ENCODE assay signal across 27 mouse cellular contexts in the genomic region with DNA sequence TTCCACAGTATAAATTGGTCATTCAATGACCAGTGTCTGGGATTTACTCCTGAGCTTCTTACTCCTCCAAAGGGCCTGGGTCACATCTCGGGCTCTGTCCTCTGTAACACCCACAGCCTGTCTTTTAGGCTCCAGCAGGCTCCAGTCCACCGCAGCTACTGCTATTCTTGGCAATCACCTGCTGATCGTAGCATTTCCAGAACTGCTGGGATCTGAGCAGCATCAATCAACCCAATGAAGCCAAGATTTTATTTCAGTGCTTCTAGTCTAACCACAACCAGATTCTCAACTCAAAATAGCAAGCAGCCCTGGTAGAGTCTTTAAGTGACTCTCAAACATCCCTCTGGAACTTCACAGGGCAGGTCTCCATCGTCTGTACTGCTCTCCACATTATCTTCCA. TPM values are rescaled to one million over a fixed set of nuclear protein-coding genes. Genes with fewer than 3 reads are reported as not detected.
DNase-seq lines count a peak whose midpoint lies in the region; ATAC-seq and TF ChIP-seq lines count a peak whose summit lies in the region.
"Had no signal": no experiment of that assay in that cellular context is flagged by ENCODE, and none has a peak within 500 bp of the region (broad histone marks: within the 10 kb centered on the region; RNA-seq: fewer than 3 reads in every experiment).

No protein-coding gene starts in this region.

- peak; percentile 6 for DNase-seq in kidney, postnatal 0 days (ENCODE audit: low spot score)
- no peak for DNase-seq in kidney, postnatal 4 days
- DNase-seq in brain, adult 2 months (ENCODE audit: low read depth, low spot score), result peak; percentile 16
- DNase-seq in limb, embryonic 14.5 days (ENCODE audit: low spot score), result peak; percentile 51
- peak; percentile 9 for DNase-seq in telencephalon, adult 2 months (ENCODE audit: low read depth, low spot score)
- DNase-seq: adrenal gland, adult 2 months; adrenal gland, postnatal 25 days; cerebellum, adult 2 months; cerebellum, adult 9-11 months; cerebellum, postnatal 36 days; embryo, embryonic 11 days; gastrocnemius, postnatal 14 days; heart, adult 11 months had no signal

- no peak overlapping the region for H3K4me3 ChIP-seq in kidney, postnatal 0 days (replicated peaks; ENCODE audit: low read depth, low read length)
- H3K4me3 ChIP-seq in limb, embryonic 14.5 days (replicated peaks; ENCODE audit: low read length), result no peak overlapping the region
- no peak overlapping the region for H3K4me3 ChIP-seq in neural tube, embryonic 15.5 days (replicated peaks)
- H3K4me3 ChIP-seq: embryonic facial prominence, embryonic 15.5 days; erythroblast, embryonic 14.5 days; forebrain, embryonic 12.5 days; forebrain, embryonic 15.5 days; hindbrain, embryonic 12.5 days; hindbrain, embryonic 15.5 days had no signal

- no peaks in the 10 kb centered on the region for H3K4me1 ChIP-seq in kidney, postnatal 0 days (replicated peaks; ENCODE audit: insufficient read depth, low read length)
- H3K4me1 ChIP-seq in limb, embryonic 14.5 days (ENCODE audit: control insufficient read depth, insufficient read depth, low read length), result peaks cover 8% of the 10 kb centered on the region
- peaks cover 6% of the 10 kb centered on the region; the same call in 1 of the 2 replicates for H3K4me1 ChIP-seq in neural tube, embryonic 15.5 days
- H3K4me1 ChIP-seq: forebrain, embryonic 12.5 days; forebrain, embryonic 15.5 days; hindbrain, embryonic 12.5 days; hindbrain, embryonic 15.5 days had no signal

- H3K4me2 ChIP-seq in kidney, postnatal 0 days (ENCODE audit: low read length), result no peak overlapping the region
- H3K4me2 ChIP-seq in limb, embryonic 14.5 days (replicated peaks; ENCODE audit: low read depth, low read length, severe bottlenecking), result no peak overlapping the region
- H3K4me2 ChIP-seq in neural tube, embryonic 15.5 days, result no peak overlapping the region
- H3K4me2 ChIP-seq: embryonic facial prominence, embryonic 15.5 days; forebrain, embryonic 12.5 days; forebrain, embryonic 15.5 days; heart, embryonic 11.5 days; hindbrain, embryonic 12.5 days; hindbrain, embryonic 15.5 days had no signal

- H3K9ac ChIP-seq in kidney, postnatal 0 days (ENCODE audit: low read depth, low read length), result no peak overlapping the region
- no peak overlapping the region for H3K9ac ChIP-seq in limb, embryonic 14.5 days (ENCODE audit: low read depth, low read length, severe bottlenecking)
- H3K9ac ChIP-seq in neural tube, embryonic 15.5 days (replicated peaks), result no peak overlapping the region
- H3K9ac ChIP-seq: embryonic facial prominence, embryonic 15.5 days; forebrain, embryonic 12.5 days; forebrain, embryonic 15.5 days; hindbrain, embryonic 12.5 days; hindbrain, embryonic 15.5 days had no signal

- H3K27me3 ChIP-seq in kidney, postnatal 0 days (ENCODE audit: insufficient read depth, low read length), result no peaks in the 10 kb centered on the region
- no peaks in the 10 kb centered on the region for H3K27me3 ChIP-seq in limb, embryonic 14.5 days (ENCODE audit: control insufficient read depth, insufficient read depth, low read length)
- H3K27me3 ChIP-seq in neural tube, embryonic 15.5 days (replicated peaks), result no peaks in the 10 kb centered on the region
- H3K27me3 ChIP-seq: embryonic facial prominence, embryonic 15.5 days; forebrain, embryonic 15.5 days; hindbrain, embryonic 12.5 days; hindbrain, embryonic 15.5 days had no signal

- no peak for ATAC-seq in kidney, postnatal 0 days (replicated peaks; ENCODE audit: low FRiP score, low read depth)
- ATAC-seq in limb, embryonic 14.5 days (ENCODE audit: low FRiP score, low read depth), result peak; percentile 41; the same call in 1 of the 2 replicates
- ATAC-seq in neural tube, embryonic 15.5 days (ENCODE audit: low FRiP score), result no peak
- ATAC-seq: CD4-positive, CD25-positive, alpha-beta regulatory T cell, adult 4 months; forebrain, embryonic 15.5 days had no signal

- no peaks in the 10 kb centered on the region for H3K9me3 ChIP-seq in kidney, postnatal 0 days (replicated peaks; ENCODE audit: low read length)
- H3K9me3 ChIP-seq in limb, embryonic 14.5 days (ENCODE audit: control insufficient read depth, low read length), result no peaks in the 10 kb centered on the region
- no peaks in the 10 kb centered on the region for H3K9me3 ChIP-seq in neural tube, embryonic 15.5 days (replicated peaks)
- H3K9me3 ChIP-seq: embryonic facial prominence, embryonic 15.5 days; forebrain, embryonic 12.5 days; forebrain, embryonic 15.5 days; hindbrain, embryonic 12.5 days; hindbrain, embryonic 15.5 days had no signal

- no peak for TF ChIP-seq POLR2A in limb, embryonic 14.5 days (IDR thresholded peaks at IDR 0.05; ENCODE audit: borderline replicate concordance, extremely low read depth, insufficient read depth, insufficient read length)

- 44% methylated on average over 4 of the region's 4 CpGs for WGBS in kidney, postnatal 0 days
- WGBS in limb, embryonic 14.5 days, result 31% methylated on average over 4 of the region's 4 CpGs
- 60% methylated on average over 4 of the region's 4 CpGs for WGBS in neural tube, embryonic 15.5 days

- no peak overlapping the region for H3K27ac ChIP-seq in kidney, postnatal 0 days
- H3K27ac ChIP-seq in limb, embryonic 14.5 days (replicated peaks; ENCODE audit: low read depth, low read length), result 0 out of 2 replicates have a peak overlapping the region, but pooled peaks have one; percentile 9
- H3K27ac ChIP-seq in neural tube, embryonic 15.5 days (replicated peaks), result no peak overlapping the region
- H3K27ac ChIP-seq: embryonic facial prominence, embryonic 15.5 days; forebrain, embryonic 12.5 days; forebrain, embryonic 15.5 days; hindbrain, embryonic 12.5 days; hindbrain, embryonic 15.5 days had no signal

- no peak for TF ChIP-seq CTCF in kidney, postnatal 0 days (IDR thresholded peaks at IDR 0.05; ENCODE audit: low read depth)

- H3K36me3 ChIP-seq in kidney, postnatal 0 days (ENCODE audit: insufficient read depth, low read length), result no peaks in the 10 kb centered on the region
- no peaks in the 10 kb centered on the region for H3K36me3 ChIP-seq in limb, embryonic 14.5 days (ENCODE audit: control insufficient read depth, insufficient read depth, low read length)
- H3K36me3 ChIP-seq in neural tube, embryonic 15.5 days, result no peaks in the 10 kb centered on the region
- H3K36me3 ChIP-seq: embryonic facial prominence, embryonic 15.5 days; forebrain, embryonic 12.5 days; forebrain, embryonic 15.5 days; hindbrain, embryonic 12.5 days; hindbrain, embryonic 15.5 days had no signal

RNA-seq across cellular contexts. Expression of a gene that starts 3.3 kb away (rescaled TPM):
- not detected in 2 replicates for polyA plus RNA-seq in kidney, postnatal 0 days (2015; fragmentation: Nextera tagmentation; extraction: Ambion mirVana)
- 0.06 TPM in 1 of 2 replicates, not detected in the other for polyA plus RNA-seq in limb, embryonic 14.5 days (2012; rRNA removed)
- polyA plus RNA-seq in limb, embryonic 14.5 days (2014; fragmentation: Nextera tagmentation; extraction: Ambion mirVana), result 0.18 TPM in 1 of 2 replicates, not detected in the other
- 0.10 TPM in 1 of 2 replicates, not detected in the other for polyA plus RNA-seq in neural tube, embryonic 15.5 days (2015; fragmentation: Nextera tagmentation; extraction: Ambion mirVana)
- polyA plus RNA-seq: adrenal gland, adult 2 months; C2C12; CD4-positive, CD25-positive, alpha-beta regulatory T cell, adult 4 months; cerebellum, adult 2 months; embryonic facial prominence, embryonic 11.5 days; heart, embryonic 14.5 days; heart, postnatal 0 days; hindbrain, embryonic 15.5 days had no signal

RNA-seq across cellular contexts. Expression of a gene that starts 33.4 kb away (rescaled TPM):
- polyA plus RNA-seq in kidney, postnatal 0 days (2015; fragmentation: Nextera tagmentation; extraction: Ambion mirVana), result not detected in 2 replicates
- polyA plus RNA-seq in limb, embryonic 14.5 days (2012; rRNA removed), result not detected in 2 replicates
- polyA plus RNA-seq in limb, embryonic 14.5 days (2014; fragmentation: Nextera tagmentation; extraction: Ambion mirVana), result not detected in 2 replicates
- 0.14 TPM in 1 of 2 replicates, not detected in the other for polyA plus RNA-seq in neural tube, embryonic 15.5 days (2015; fragmentation: Nextera tagmentation; extraction: Ambion mirVana)
- polyA plus RNA-seq: adrenal gland, adult 2 months; C2C12; CD4-positive, CD25-positive, alpha-beta regulatory T cell, adult 4 months; cerebellum, adult 2 months; embryonic facial prominence, embryonic 11.5 days; embryonic facial prominence, embryonic 15.5 days; erythroblast, embryonic 14.5 days; forebrain, embryonic 12.5 days; heart, embryonic 11.5 days; heart, embryonic 14.5 days; heart, postnatal 0 days; hindbrain, embryonic 12.5 days; hindbrain, embryonic 15.5 days; intestine, embryonic 14.5 days had no signal

Comparison
In these comparisons a context has a peak if more than half of its experiments do, and no peak if none do; other contexts are left out.
1. DNase-seq: peak in kidney, postnatal 0 days (single experiment), brain, adult 2 months (single experiment), limb, embryonic 14.5 days (single experiment) and telencephalon, adult 2 months (single experiment); none in kidney, postnatal 4 days (0 of 2).